Mouse (Mus musculus): ENCODE measurements at regions not wholly inside any gene's neighbourhood (a gene's known extent, or its start where the extent isn't known, plus 50 kb on each side); places are given as distances from the start of the nearest gene placed in this dataset.

GRCm38 (mm10) chr5:126765037-126765707 lies 476.4 kb upstream of the Tmem132c start:
- TF ChIP-seq POLR2A (IDR thresholded peaks at IDR 0.05; ENCODE audit: insufficient read depth, low read depth, low read length) (no peak), CTCF (IDR thresholded peaks at IDR 0.05; ENCODE audit: insufficient read depth, low read depth, low read length) (no peak)
- H3K4me1 ChIP-seq (ENCODE audit: control insufficient read depth, insufficient read depth, low read length), result peaks cover 3% of the 10 kb centered on the region; the same call in 1 of the 2 replicates
- H3K27ac ChIP-seq (ENCODE audit: insufficient read depth, low read depth, low read length), result no peak overlapping the region
- WGBS, result 28% methylated on average over 4 of the region's 4 CpGs
- no peak overlapping the region for H3K4me3 ChIP-seq (ENCODE audit: insufficient read depth, low read depth, low read length)

GRCm38 (mm10) chr5:126769031-126769430 lies 472.6 kb upstream of the Tmem132c start:
- peak overlapping the region; percentile 23 for H3K4me3 ChIP-seq (ENCODE audit: insufficient read depth, low read depth, low read length)
- H3K27ac ChIP-seq (ENCODE audit: insufficient read depth, low read depth, low read length), result no peak overlapping the region
- WGBS, result 13% methylated on average over 11 of the region's 11 CpGs
- peaks cover 3% of the 10 kb centered on the region; the same call in 1 of the 2 replicates for H3K4me1 ChIP-seq (ENCODE audit: control insufficient read depth, insufficient read depth, low read length)
- no peak for TF ChIP-seq POLR2A (IDR thresholded peaks at IDR 0.05; ENCODE audit: insufficient read depth, low read depth, low read length)
- TF ChIP-seq CTCF (IDR thresholded peaks at IDR 0.05; ENCODE audit: insufficient read depth, low read depth, low read length), result no peak

- 8% methylated on average over 29 of the region's 29 CpGs for WGBS
- TF ChIP-seq POLR2A (IDR thresholded peaks at IDR 0.05; ENCODE audit: insufficient read depth, low read depth, low read length), result no peak
- TF ChIP-seq CTCF (IDR thresholded peaks at IDR 0.05; ENCODE audit: insufficient read depth, low read depth, low read length), result no peak
- Histone ChIP-seq H3K4me1 (ENCODE audit: control insufficient read depth, insufficient read depth, low read length) (peaks cover 7% of the 10 kb centered on the region; the same call in 1 of the 2 replicates), H3K27ac (ENCODE audit: insufficient read depth, low read depth, low read length) (no peak overlapping the region), H3K4me3 (ENCODE audit: insufficient read depth, low read depth, low read length) (peak overlapping the region; percentile 24)
These were observed 453.6 kb upstream of the Tmem132c start for GRCm38 (mm10) chr5:126787706-126788610.

- WGBS, result 85% methylated on average over 8 of the region's 8 CpGs
These were observed 441.8 kb upstream of the Tmem132c start for GRCm38 (mm10) chr5:126799698-126800279.

GRCm38 (mm10) chr5:126806656-126807055 lies 435.0 kb upstream of the Tmem132c start:
- Histone ChIP-seq H3K27ac (ENCODE audit: insufficient read depth, low read depth, low read length) (no peak overlapping the region), H3K4me1 (ENCODE audit: control insufficient read depth, insufficient read depth, low read length) (no peaks in the 10 kb centered on the region), H3K4me3 (ENCODE audit: insufficient read depth, low read depth, low read length) (no peak overlapping the region)
- TF ChIP-seq CTCF (IDR thresholded peaks at IDR 0.05; ENCODE audit: insufficient read depth, low read depth, low read length), result no peak

More at GRCm38 (mm10) chr5:126799698-126800279, 441.8 kb upstream of the Tmem132c start:
- H3K27ac ChIP-seq (ENCODE audit: insufficient read depth, low read depth, low read length), result no peak overlapping the region
- H3K4me3 ChIP-seq (ENCODE audit: insufficient read depth, low read depth, low read length), result no peak overlapping the region
- no peaks in the 10 kb centered on the region for H3K4me1 ChIP-seq (ENCODE audit: control insufficient read depth, insufficient read depth, low read length)
- TF ChIP-seq POLR2A (IDR thresholded peaks at IDR 0.05; ENCODE audit: insufficient read depth, low read depth, low read length), result no peak
- TF ChIP-seq CTCF (IDR thresholded peaks at IDR 0.05; ENCODE audit: insufficient read depth, low read depth, low read length), result no peak

- Histone ChIP-seq H3K27ac (ENCODE audit: insufficient read depth, low read depth, low read length) (no peak overlapping the region), H3K4me3 (ENCODE audit: insufficient read depth, low read depth, low read length) (no peak overlapping the region), H3K4me1 (ENCODE audit: control insufficient read depth, insufficient read depth, low read length) (no peaks in the 10 kb centered on the region)
- TF ChIP-seq POLR2A (IDR thresholded peaks at IDR 0.05; ENCODE audit: insufficient read depth, low read depth, low read length) (no peak), CTCF (IDR thresholded peaks at IDR 0.05; ENCODE audit: insufficient read depth, low read depth, low read length) (no peak)
These were observed 425.5 kb upstream of the Tmem132c start for GRCm38 (mm10) chr5:126816069-126816468.

- H3K27ac ChIP-seq (ENCODE audit: insufficient read depth, low read depth, low read length), result no peak overlapping the region
- WGBS, result 90% methylated on average over 3 of the region's 3 CpGs
- no peaks in the 10 kb centered on the region for H3K4me1 ChIP-seq (ENCODE audit: control insufficient read depth, insufficient read depth, low read length)
- H3K4me3 ChIP-seq (ENCODE audit: insufficient read depth, low read depth, low read length), result no peak overlapping the region
- TF ChIP-seq CTCF (IDR thresholded peaks at IDR 0.05; ENCODE audit: insufficient read depth, low read depth, low read length) (no peak), POLR2A (IDR thresholded peaks at IDR 0.05; ENCODE audit: insufficient read depth, low read depth, low read length) (no peak)
These were observed 406.2 kb upstream of the Tmem132c start for GRCm38 (mm10) chr5:126835440-126835839.

GRCm38 (mm10) chr5:126842606-126843005 lies 399.0 kb upstream of the Tmem132c start:
- WGBS, result 80% methylated on average over 4 of the region's 4 CpGs
- no peak overlapping the region for H3K27ac ChIP-seq (ENCODE audit: insufficient read depth, low read depth, low read length)
- TF ChIP-seq CTCF (IDR thresholded peaks at IDR 0.05; ENCODE audit: insufficient read depth, low read depth, low read length) (no peak), POLR2A (IDR thresholded peaks at IDR 0.05; ENCODE audit: insufficient read depth, low read depth, low read length) (no peak)
- no peaks in the 10 kb centered on the region for H3K4me1 ChIP-seq (ENCODE audit: control insufficient read depth, insufficient read depth, low read length)
- no peak overlapping the region for H3K4me3 ChIP-seq (ENCODE audit: insufficient read depth, low read depth, low read length)

GRCm38 (mm10) chr5:126862078-126862477 lies 379.5 kb upstream of the Tmem132c start:
- no peaks in the 10 kb centered on the region for H3K4me1 ChIP-seq (ENCODE audit: control insufficient read depth, insufficient read depth, low read length)
- H3K27ac ChIP-seq (ENCODE audit: insufficient read depth, low read depth, low read length), result no peak overlapping the region
- no peak overlapping the region for H3K4me3 ChIP-seq (ENCODE audit: insufficient read depth, low read depth, low read length)
- no peak for TF ChIP-seq CTCF (IDR thresholded peaks at IDR 0.05; ENCODE audit: insufficient read depth, low read depth, low read length)
- TF ChIP-seq POLR2A (IDR thresholded peaks at IDR 0.05; ENCODE audit: insufficient read depth, low read depth, low read length), result no peak
- WGBS, result 97% methylated on average over 1 of the region's 1 CpGs
